Mouse (Mus musculus): ENCODE results near the gene Ddhd1. TPM values are rescaled to one million over a fixed set of nuclear protein-coding genes. Genes with fewer than 3 reads are reported as not detected.

Gene Ddhd1
- polyA plus RNA-seq, 1 experiment from 2014 or later, result 16.1 TPM

DNA sequence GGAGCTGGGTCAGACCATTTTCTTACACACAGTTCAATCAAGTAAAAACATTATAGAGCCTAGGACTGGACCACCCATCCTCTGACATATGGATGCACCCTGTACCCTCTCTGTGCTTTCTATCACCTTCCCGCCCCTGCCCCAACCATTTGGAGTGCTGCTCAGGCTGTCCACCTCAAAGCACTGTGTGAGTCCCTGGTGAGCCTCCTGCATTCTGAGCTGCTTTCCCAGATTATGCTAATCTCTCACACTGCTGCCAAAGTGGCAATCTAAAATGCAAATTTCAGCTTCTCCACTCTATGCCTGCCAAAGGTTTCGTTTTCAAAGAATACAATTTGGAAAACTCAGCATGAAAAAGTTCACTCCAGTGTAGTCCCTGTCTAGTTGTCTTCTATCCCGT, 14.5 kb downstream of the Ddhd1 start:
- H3K9me3 ChIP-seq, result no peaks in the 10 kb centered on the region
- H3K4me2 ChIP-seq (replicated peaks), result peak overlapping the region; percentile 4
- H3K4me1 ChIP-seq, result peaks cover 28% of the 10 kb centered on the region
- H3K9ac ChIP-seq (replicated peaks), result no peak overlapping the region
- H3K27ac ChIP-seq (replicated peaks), result peak overlapping the region; percentile 46; the same call in 1 of the 2 replicates
- ATAC-seq (ENCODE audit: low FRiP score, low read depth), result peak; percentile 78
- no peaks in the 10 kb centered on the region for H3K27me3 ChIP-seq
- no peaks in the 10 kb centered on the region for H3K36me3 ChIP-seq
- H3K4me3 ChIP-seq, result no peak overlapping the region
- WGBS, result 13% methylated on average over 3 of the region's 3 CpGs

DNA sequence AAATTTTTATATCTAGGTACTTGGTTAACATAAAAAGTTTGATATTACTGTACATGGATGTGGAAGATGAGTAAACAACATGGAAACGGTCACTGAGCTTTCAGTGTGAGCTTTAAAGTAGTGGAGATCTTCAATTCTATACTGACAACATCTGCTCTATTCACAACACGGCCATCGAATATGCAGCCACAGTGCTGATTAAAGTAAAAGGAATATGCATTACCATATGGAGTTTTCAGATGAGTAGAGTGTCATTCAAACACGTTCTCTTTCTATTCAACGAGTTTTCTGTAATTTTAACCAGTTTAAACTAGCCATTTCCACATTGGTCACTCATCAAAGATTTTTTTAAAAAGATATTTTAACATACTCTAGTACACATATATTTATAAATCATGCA, 15.1 kb downstream of the Ddhd1 start:
- Histone ChIP-seq H3K4me3 (no peak overlapping the region), H3K9ac (replicated peaks) (no peak overlapping the region), H3K4me2 (replicated peaks) (no peak overlapping the region), H3K4me1 (peaks cover 28% of the 10 kb centered on the region), H3K27me3 (no peaks in the 10 kb centered on the region), H3K36me3 (no peaks in the 10 kb centered on the region), H3K9me3 (no peaks in the 10 kb centered on the region), H3K27ac (replicated peaks) (no peak overlapping the region)
- 52% methylated on average over 5 of the region's 5 CpGs for WGBS
- no peak for ATAC-seq (ENCODE audit: low FRiP score, low read depth)

DNA sequence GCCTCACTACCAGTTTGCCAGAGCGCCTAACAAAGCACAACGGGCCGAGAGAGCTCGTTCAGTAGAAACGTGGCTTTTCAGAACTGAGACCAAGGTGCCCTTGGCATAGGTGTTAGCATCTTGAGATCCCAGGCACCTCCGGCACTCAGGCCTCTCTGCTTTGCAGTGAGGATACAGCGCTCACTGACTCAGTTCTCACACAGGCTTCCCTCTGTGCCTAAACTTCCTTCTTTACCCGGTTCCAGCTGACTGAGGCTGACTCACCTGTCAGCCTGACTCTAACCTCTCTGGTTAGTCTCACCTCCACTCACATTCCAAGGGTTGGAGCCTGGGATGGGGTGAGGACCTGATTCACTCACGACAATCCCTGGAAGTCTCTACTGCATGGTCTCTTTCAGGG, 15.7 kb downstream of the Ddhd1 start:
- no peak overlapping the region for H3K27ac ChIP-seq (replicated peaks)
- H3K4me1 ChIP-seq, result peaks cover 28% of the 10 kb centered on the region
- H3K4me2 ChIP-seq (replicated peaks), result no peak overlapping the region
- no peak overlapping the region for H3K4me3 ChIP-seq
- no peaks in the 10 kb centered on the region for H3K36me3 ChIP-seq
- no peaks in the 10 kb centered on the region for H3K9me3 ChIP-seq
- H3K9ac ChIP-seq (replicated peaks), result peak overlapping the region; percentile 39; the same call in 1 of the 2 replicates
- ATAC-seq (ENCODE audit: low FRiP score, low read depth), result no peak
- 79% methylated on average over 9 of the region's 9 CpGs for WGBS
- H3K27me3 ChIP-seq, result no peaks in the 10 kb centered on the region

DNA sequence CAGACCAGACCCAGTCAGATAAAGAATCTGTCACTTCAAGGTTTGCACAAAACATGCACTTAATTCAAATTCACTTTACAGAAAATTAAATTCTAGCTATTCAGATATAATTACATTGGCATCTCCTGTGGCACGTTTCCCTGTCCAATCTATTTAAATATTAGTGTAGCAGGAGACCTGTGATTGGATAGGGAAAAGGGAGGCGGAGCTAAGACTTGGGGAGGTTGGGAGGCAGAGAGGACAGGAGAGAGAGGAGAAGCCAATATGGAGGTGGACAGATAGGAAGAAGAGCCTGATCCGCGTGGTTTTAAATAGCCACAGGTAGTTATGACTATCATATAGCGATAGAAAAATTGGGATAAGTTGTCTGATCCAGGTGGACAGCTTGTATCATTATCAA, 19.2 kb downstream of the Ddhd1 start:
- no peak overlapping the region for H3K4me3 ChIP-seq
- H3K36me3 ChIP-seq, result no peaks in the 10 kb centered on the region
- 72% methylated on average over 5 of the region's 5 CpGs for WGBS
- no peaks in the 10 kb centered on the region for H3K9me3 ChIP-seq
- H3K4me1 ChIP-seq, result peaks cover 16% of the 10 kb centered on the region
- H3K4me2 ChIP-seq (replicated peaks), result no peak overlapping the region
- H3K9ac ChIP-seq (replicated peaks), result no peak overlapping the region
- ATAC-seq (ENCODE audit: low FRiP score, low read depth), result no peak
- no peak overlapping the region for H3K27ac ChIP-seq (replicated peaks)
- H3K27me3 ChIP-seq, result no peaks in the 10 kb centered on the region

DNA sequence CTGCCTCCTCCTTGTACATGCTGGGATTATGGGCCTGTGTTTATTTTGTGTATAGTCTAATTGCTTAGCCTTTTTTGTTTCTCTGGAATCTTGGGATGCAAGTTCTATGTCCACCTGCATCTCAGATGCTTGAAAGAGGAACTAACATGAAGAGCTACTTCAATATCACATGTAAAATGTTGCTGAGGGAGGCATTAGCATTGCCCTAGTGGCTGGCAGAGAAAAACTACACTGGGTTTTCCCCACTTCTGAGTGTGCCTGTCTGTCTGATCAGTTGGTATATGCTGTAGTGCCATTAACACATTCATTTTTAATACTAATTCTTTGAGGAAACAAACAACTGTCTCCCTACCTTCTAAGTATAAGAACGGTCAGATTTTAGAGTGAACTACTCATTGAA, 22.4 kb downstream of the Ddhd1 start:
- Histone ChIP-seq H3K27me3 (no peaks in the 10 kb centered on the region), H3K36me3 (no peaks in the 10 kb centered on the region), H3K9ac (replicated peaks) (no peak overlapping the region), H3K27ac (replicated peaks) (no peak overlapping the region), H3K4me1 (peaks cover 2% of the 10 kb centered on the region; the same call in 1 of the 2 replicates), H3K9me3 (no peaks in the 10 kb centered on the region), H3K4me3 (no peak overlapping the region), H3K4me2 (replicated peaks) (no peak overlapping the region)
- no peak for ATAC-seq (ENCODE audit: low FRiP score, low read depth)
- 100% methylated on average over 1 of the region's 1 CpGs for WGBS

DNA sequence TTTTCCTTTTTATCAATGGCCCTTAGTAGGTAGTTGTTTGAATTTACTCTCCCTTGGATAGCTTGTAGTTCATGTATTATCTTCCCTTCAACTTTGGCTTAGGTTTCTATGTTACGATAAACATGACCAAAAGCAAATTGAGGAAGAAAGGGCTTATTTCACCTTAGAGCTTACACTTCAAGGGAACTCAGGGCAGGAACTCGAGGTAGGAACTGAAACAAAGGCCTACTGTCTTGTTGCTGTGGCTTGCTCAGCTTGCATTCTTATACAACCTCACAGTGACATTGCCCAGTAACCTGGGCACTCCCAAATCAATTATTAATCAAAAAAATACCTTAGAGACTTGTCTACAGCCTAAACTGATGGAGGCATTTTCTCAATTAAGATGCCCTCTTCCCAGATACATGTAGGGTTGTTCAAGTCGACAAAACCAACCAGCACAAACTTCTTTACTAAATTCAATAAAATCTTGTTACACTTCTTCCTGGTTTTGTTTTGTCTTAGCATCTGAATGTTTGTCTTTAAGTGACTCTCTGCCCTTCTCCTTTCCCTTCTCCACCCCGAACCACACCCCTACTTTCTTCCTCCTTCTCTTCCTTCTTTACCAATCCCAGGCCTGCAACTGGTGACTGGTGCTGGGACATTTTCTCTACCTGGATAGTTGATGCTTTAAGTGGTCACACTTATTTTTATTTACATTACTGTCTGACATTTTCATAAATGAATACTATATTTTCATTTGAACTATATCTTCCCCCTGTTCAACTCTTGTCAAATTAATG, 25.0 kb downstream of the Ddhd1 start:
- Histone ChIP-seq H3K4me3 (no peak overlapping the region), H3K4me2 (replicated peaks) (no peak overlapping the region), H3K4me1 (no peaks in the 10 kb centered on the region), H3K9me3 (no peaks in the 10 kb centered on the region), H3K27ac (replicated peaks) (no peak overlapping the region), H3K27me3 (no peaks in the 10 kb centered on the region), H3K36me3 (no peaks in the 10 kb centered on the region), H3K9ac (replicated peaks) (no peak overlapping the region)
- no peak for ATAC-seq (ENCODE audit: low FRiP score, low read depth)
- 87% methylated on average over 4 of the region's 4 CpGs for WGBS

DNA sequence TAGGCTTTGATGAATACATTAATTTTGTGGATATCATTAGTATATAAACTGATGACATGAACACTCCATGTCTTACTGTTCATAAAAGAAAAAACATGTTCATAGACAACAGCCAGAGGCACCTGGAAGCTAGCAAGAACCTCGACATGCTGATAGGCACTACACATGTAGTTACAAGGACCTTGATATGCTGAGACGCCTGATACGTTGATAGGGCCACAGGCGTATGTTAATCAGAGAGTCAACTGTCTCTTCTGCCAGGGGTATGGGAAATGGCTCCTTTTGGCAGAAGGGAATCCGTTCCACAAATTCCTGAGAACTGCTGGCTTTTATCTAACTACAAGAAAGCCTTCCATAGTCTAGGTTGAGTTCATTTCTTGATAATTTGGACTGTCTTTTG, 27.4 kb downstream of the Ddhd1 start:
- Histone ChIP-seq H3K4me3 (no peak overlapping the region), H3K4me2 (replicated peaks) (no peak overlapping the region), H3K36me3 (no peaks in the 10 kb centered on the region), H3K9ac (replicated peaks) (no peak overlapping the region), H3K9me3 (no peaks in the 10 kb centered on the region), H3K27me3 (no peaks in the 10 kb centered on the region), H3K27ac (replicated peaks) (no peak overlapping the region), H3K4me1 (no peaks in the 10 kb centered on the region)
- WGBS, result 90% methylated on average over 5 of the region's 5 CpGs
- no peak for ATAC-seq (ENCODE audit: low FRiP score, low read depth)

DNA sequence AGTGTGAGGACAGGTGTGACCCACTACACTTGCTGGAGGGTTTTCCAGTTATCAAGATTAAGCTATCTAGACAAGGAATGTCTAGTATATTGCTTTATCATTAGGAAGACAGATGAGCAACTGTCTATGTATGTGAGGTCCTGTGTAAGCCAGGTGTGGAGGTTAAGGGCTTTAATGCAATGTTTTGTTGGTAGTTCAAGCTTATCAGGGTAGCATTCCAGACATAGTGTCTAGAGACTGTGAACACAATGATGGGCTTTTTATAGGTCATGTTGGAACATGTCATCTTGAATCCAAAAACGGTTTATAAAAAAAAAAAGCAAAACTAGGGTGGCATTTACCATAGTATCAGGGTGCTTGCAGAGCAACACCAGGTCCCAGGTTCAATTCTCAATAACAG, 28.0 kb downstream of the Ddhd1 start:
- Histone ChIP-seq H3K36me3 (no peaks in the 10 kb centered on the region), H3K9ac (replicated peaks) (no peak overlapping the region), H3K4me1 (no peaks in the 10 kb centered on the region), H3K4me3 (no peak overlapping the region), H3K4me2 (replicated peaks) (no peak overlapping the region), H3K27ac (replicated peaks) (no peak overlapping the region), H3K9me3 (no peaks in the 10 kb centered on the region), H3K27me3 (no peaks in the 10 kb centered on the region)
- ATAC-seq (ENCODE audit: low FRiP score, low read depth), result no peak
- 78% methylated on average over 1 of the region's 1 CpGs for WGBS

DNA sequence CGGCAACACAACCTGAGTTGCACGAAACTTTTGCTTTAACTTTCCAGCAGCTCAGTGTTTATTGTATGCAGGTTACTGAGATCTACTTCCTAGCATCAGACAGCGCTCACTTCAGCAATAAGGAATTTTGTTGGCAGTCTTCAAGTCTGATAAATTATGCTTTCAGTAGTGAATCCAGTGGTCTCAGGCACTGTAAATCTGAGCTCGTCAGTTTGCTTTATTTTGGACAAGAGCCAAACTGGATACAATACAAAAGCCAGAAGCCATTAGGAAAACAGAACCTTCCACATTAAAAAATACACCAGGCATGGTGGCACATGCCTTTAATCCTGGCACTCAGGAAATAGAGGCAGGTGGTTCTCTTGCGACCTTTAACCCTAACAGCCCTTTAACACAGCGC, 39.6 kb downstream of the Ddhd1 start:
- Histone ChIP-seq H3K4me3 (no peak overlapping the region), H3K27ac (replicated peaks) (no peak overlapping the region), H3K9ac (replicated peaks) (no peak overlapping the region), H3K36me3 (peaks cover 26% of the 10 kb centered on the region), H3K9me3 (no peaks in the 10 kb centered on the region), H3K4me1 (no peaks in the 10 kb centered on the region), H3K27me3 (no peaks in the 10 kb centered on the region), H3K4me2 (replicated peaks) (no peak overlapping the region)
- 82% methylated on average over 6 of the region's 6 CpGs for WGBS
- ATAC-seq (ENCODE audit: low FRiP score, low read depth), result no peak

DNA sequence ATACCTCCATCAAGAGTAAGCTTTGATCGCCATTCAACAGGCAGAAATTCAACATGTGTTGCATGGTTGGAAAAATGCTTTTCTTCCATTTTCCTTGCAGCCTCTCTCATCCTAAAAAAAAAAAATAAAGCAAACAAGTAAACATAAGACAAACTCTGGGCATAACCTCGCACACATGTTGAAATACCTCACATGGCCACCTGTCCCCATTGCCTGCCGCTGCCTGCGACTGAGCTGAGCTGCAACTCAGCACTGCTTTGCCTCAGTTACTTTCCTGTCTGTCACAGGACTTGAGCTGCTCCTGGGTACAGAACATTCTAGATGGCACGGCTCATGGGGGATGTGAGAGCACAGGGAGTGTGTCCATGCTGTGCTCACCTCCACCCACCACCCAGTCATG, 41.4 kb downstream of the Ddhd1 start:
- no peaks in the 10 kb centered on the region for H3K27me3 ChIP-seq
- H3K9me3 ChIP-seq, result no peaks in the 10 kb centered on the region
- 96% methylated on average over 5 of the region's 5 CpGs for WGBS
- no peaks in the 10 kb centered on the region for H3K4me1 ChIP-seq
- H3K9ac ChIP-seq (replicated peaks), result no peak overlapping the region
- no peak overlapping the region for H3K4me3 ChIP-seq
- no peak overlapping the region for H3K27ac ChIP-seq (replicated peaks)
- no peak overlapping the region for H3K4me2 ChIP-seq (replicated peaks)
- ATAC-seq (ENCODE audit: low FRiP score, low read depth), result no peak
- H3K36me3 ChIP-seq, result peaks cover 41% of the 10 kb centered on the region

DNA sequence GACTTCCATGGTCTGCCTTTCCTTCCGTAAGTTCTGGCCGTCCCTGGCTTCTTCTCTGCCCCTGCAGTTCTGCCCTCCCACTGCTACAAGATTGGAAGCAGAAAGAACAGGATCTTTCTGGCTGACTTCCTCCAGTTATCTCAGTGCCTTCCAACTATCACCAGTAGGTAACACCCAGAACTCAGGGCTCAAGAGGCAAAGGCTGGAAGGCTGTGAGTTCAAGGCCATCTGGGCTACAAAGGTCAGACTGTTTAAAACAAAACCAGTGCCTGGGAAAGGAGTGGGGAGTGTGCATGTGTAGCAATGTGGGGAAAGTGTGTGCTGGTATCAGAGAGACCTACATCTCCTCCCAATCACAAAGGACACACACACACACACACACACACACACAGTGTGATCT, 42.2 kb downstream of the Ddhd1 start:
- no peaks in the 10 kb centered on the region for H3K27me3 ChIP-seq

DNA sequence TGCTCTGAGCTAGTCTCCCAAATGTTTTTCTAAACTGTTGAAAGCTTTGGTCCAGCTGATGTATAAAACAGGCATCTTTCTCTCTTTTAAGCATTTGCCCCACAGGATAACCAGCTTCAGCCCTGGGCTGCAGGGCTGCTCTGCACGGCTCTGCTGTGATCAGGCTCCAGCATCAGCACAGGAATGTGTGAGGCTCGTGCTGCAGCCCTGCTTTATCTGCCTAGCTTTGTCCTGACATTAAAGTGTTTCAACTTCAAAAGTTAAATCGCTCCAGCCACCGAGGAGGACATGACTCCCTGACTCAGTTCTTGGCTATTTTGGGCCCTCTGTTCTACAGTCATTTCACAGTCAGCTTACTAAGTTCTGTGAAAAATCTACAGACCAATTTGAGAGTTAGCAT, 43.1 kb downstream of the Ddhd1 start:
- no peak overlapping the region for H3K27ac ChIP-seq (replicated peaks)
- H3K4me3 ChIP-seq, result no peak overlapping the region
- peaks cover 46% of the 10 kb centered on the region for H3K36me3 ChIP-seq
- H3K9me3 ChIP-seq, result no peaks in the 10 kb centered on the region
- no peaks in the 10 kb centered on the region for H3K27me3 ChIP-seq
- no peak overlapping the region for H3K9ac ChIP-seq (replicated peaks)
- no peak for ATAC-seq (ENCODE audit: low FRiP score, low read depth)
- 58% methylated on average over 4 of the region's 4 CpGs for WGBS
- no peak overlapping the region for H3K4me2 ChIP-seq (replicated peaks)
- no peaks in the 10 kb centered on the region for H3K4me1 ChIP-seq

More for the DNA sequence above, 42.2 kb downstream of the Ddhd1 start:
- H3K4me1 ChIP-seq, result no peaks in the 10 kb centered on the region
- H3K4me3 ChIP-seq, result no peak overlapping the region
- H3K9ac ChIP-seq (replicated peaks), result no peak overlapping the region
- H3K27ac ChIP-seq (replicated peaks), result no peak overlapping the region
- no peaks in the 10 kb centered on the region for H3K9me3 ChIP-seq
- no peak overlapping the region for H3K4me2 ChIP-seq (replicated peaks)
- ATAC-seq (ENCODE audit: low FRiP score, low read depth), result no peak
- H3K36me3 ChIP-seq, result peaks cover 41% of the 10 kb centered on the region
- WGBS, result 82% methylated on average over 2 of the region's 2 CpGs

DNA sequence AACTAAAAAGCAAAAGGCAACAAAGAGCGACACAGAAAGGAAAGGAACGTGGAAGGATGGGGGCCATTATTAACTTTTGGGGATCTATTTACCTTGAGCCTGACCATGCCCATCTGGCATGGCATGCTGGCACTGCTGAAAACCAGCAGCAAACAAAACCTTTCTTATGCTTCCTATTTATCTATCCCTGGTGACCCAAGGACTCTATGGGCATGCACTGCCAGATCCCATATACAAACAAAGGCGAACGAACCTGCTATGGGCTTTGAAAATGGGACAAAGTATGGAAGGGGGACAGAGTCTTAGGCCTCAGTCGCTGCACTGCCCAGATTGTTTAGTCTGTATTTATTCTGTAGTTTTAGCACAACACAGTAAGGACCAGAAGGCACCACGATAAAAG, 43.5 kb downstream of the Ddhd1 start:
- Histone ChIP-seq H3K36me3 (peaks cover 46% of the 10 kb centered on the region), H3K4me3 (no peak overlapping the region), H3K4me2 (replicated peaks) (no peak overlapping the region), H3K27me3 (no peaks in the 10 kb centered on the region), H3K27ac (replicated peaks) (no peak overlapping the region), H3K9me3 (no peaks in the 10 kb centered on the region), H3K9ac (replicated peaks) (no peak overlapping the region), H3K4me1 (no peaks in the 10 kb centered on the region)
- ATAC-seq (ENCODE audit: low FRiP score, low read depth), result no peak
- 81% methylated on average over 6 of the region's 6 CpGs for WGBS
